Mouse (Mus musculus) lung, postnatal 36 days (tissue): ENCODE measurements around the gene H2afy.

Source experiments
- DNase-seq: peaks from one replicate; pipeline ENCODE4 v3.0.0; 2022; ENCODE audit warnings: mixed read lengths

The H2afy gene

DNA sequence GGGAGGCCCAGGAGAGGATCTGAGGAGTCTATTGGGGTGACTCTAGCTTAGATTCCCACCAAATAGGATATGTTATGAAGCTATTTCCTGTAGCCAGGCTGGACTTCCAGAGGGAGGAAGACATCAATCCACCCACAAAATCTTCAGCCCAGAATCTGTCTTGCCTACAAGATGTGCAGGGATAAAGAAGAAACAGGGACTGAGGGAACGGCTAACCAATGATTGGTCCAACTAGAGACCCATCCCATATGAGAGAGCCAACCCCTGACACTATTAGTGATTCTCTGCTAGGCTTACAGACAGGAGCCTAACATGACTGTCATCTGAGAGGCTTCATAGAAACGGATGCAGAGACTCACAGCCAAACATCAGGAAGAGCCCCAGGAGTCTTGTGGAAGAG lies 7.9 kb upstream of the H2afy start:
- peak; percentile 34 for DNase-seq

DNA sequence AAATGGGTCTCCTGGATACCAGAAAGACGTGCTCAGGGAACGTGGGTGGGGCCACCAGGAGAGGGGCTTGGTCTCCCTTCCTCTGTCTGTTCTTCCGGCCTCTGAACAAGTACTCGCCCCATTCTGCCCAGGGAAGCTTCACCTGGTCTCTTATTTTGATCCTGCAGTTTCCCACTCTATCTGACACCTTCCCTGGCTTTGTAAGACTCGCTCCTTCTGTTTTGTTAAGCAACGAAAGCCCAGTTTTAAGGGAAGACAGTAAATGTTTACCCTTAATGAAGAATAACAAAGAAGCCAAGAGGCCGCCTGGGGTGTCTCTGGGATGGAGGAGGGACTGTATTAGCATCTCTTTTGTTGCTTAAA lies 7.0 kb upstream of the H2afy start:
- DNase-seq, result no peak

DNA sequence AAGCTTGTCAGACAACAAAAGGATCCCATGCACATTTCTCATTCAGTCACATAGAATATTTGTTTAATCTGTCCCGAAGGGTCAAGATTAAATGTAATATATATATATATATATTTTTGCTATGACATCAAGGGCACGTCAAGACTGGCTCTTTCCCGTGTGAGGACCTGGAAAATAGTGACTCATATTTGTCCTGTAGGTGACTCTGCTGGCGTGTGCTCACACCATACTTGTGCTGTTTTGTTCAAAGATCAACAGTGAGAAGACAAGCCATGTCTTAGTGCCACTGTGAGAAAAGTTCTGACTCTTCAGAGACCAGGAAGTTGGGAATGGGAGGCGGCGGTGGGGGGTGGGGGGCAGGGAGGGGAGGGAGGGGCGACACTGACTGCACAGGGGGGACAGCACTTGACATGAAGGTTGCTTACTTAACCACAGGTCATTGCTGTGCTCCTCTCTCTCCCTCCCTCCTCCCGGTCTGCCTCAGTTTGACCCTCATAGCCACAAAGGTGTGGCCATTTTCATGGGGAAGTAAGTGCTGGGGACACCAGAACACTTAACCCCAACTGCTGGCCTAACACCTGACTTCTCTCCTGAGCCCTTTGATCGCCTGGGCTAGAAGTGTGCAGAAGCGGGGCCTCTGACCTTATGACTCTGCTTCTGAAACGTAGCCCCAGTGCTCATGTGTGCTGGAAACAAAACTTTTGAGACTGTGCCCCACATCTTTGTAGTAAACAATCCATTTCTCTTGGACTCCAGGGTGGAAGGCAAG lies 6.4 kb upstream of the H2afy start:
- no peak for DNase-seq

- DNase-seq, result no peak
These were observed 3.1 kb upstream of the H2afy start for GRCm38 (mm10) chr13:56139167-56139751.

- peak; percentile 94 for DNase-seq
These were observed 719 bp downstream of the H2afy start for GRCm38 (mm10) chr13:56135231-56136052.

DNA sequence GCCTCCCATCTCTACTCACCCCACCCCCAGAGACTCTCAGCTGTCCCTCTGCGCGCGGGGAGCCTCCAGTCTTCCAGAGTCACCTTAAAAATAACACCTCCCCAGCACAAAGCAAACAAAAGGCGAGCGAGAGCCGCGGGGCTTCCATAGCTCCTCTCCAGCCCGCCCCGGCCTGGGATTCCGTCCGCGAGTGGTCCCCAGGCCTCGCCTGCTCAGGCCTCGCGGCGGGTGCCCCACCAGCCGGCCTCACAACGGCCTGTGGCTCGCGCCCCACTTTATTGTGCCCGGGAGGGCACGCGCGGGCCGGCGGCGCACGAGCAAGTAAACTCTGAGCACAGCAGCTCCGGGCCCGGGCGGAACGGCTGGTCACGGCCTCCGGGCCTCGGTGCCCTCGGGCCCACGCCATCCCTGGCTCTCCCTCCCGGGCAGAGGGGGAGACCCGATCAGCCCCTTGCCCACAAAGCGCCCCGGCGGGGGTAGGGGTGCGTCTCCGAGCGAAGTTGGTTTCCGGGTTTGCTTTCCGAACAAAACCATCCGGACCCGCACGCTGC lies 1.5 kb downstream of the H2afy start:
- no peak for DNase-seq

DNA sequence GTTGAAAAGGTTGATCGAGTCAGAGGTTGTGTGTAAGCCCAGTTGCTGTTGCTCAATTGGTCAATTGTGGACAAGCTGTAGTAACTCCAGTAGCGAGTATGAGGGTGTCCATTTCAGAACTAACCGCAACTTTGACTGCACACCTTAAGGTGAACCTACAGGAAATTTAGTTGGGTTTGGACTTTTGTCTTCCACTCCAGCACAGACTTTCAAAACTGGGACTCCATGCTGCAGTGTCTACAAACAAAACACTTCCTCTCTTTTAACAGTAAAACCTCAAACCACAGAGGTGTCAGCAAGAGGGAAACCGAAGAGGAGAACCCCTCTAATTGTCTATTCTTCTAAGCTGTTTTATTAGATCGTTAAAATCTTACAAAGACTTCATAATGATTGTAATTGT lies 2.1 kb downstream of the H2afy start:
- DNase-seq, result no peak

DNA sequence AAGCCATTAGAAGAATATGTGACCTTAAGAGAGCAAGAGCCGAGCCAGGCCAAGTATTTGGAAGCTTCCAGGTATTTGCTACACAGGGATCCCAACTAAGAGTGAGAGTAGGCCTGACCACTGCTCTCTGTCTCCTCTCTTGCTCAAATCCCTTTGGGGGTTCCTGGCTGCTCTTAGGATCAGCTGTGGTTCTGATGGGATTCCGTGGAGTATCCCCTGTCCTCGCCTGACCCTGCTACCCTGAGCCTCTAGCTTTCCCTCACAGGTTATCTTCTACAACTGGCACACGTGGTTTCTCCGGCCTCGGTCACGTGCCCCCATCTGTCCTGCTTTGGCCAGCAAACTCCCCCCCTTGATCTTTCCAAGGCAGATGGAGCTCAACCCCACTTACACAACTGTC lies 3.2 kb downstream of the H2afy start:
- no peak for DNase-seq

DNA sequence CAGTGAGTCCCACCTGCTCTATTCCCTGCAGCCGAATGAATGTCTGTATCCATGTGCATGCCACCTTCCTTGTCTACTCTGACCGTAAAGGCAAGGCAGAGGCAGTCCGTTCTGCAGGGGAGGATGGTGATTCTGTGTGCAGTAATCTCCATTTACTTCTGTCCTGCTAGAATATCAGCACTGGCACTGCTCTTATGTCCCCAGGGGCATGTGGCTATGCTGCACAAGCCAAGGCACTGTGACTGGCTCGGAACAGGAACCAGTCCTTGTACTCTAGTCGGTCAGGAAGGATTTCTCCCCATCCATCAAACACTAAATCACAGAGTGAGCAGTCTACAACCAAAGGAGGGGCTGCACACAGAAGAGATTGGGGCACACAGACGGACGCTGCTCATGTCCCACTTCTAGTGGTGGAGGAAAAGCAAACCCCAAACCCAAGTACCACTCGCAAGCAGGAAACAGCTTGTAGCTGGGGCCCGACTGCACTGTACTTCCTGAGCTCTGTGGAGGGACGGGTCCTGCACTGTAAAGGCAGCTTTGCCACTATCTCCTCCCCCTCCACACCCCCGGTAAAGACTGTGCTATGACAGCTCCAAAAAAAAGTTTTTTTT lies 3.7 kb downstream of the H2afy start:
- DNase-seq, result no peak

- no peak for DNase-seq
These were observed 5.6 kb downstream of the H2afy start for GRCm38 (mm10) chr13:56130544-56130943.

- DNase-seq, result no peak
These were observed 6.6 kb downstream of the H2afy start for GRCm38 (mm10) chr13:56129578-56129977.

DNA sequence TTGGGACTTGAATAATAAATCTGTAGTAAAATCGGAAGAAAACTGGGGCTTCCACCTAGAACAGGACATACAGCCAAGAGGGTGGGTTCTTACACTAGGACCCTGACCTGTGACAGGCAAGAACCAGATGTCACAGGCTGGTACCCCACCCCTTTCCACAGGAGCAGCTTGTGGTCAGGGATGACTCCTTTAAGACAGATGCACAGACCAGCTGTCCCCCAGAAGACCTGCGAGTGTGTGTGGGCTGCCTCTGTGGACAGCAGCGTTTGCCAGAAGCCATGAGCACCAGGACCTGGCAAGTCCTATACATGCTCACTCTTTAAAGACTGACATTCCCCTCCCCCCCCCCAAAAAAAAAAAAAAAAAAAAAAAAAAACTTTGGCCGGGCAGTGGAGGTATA lies 7.1 kb downstream of the H2afy start:
- no peak for DNase-seq

- DNase-seq, result no peak
These were observed 10.5 kb downstream of the H2afy start for GRCm38 (mm10) chr13:56125632-56126031.

GRCm38 (mm10) chr13:56123075-56123474 lies 13.1 kb downstream of the H2afy start:
- DNase-seq, result no peak

GRCm38 (mm10) chr13:56117991-56118765 lies 18.0 kb downstream of the H2afy start:
- no peak for DNase-seq

GRCm38 (mm10) chr13:56115906-56116305 lies 20.3 kb downstream of the H2afy start:
- DNase-seq, result no peak

DNA sequence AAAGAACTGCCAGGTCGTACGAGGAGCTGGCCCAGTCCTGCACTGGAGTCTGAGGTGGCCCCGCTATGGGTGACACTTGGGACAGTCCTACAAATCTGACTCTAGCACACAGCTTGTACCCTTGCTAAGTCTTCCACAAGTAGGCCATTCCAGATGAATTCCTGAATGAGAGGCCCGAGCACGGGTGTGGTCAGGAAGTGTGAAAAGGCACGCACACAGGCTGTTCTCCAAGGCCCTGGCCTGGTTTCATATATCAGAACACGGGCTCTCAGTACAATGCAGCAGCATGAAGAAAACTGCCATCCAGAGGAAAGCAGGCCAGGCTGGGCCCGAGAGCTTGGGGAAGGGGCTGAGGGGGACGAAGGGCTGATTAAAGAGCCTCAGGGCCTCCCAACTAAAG lies 20.8 kb downstream of the H2afy start:
- DNase-seq, result peak; percentile 84

DNA sequence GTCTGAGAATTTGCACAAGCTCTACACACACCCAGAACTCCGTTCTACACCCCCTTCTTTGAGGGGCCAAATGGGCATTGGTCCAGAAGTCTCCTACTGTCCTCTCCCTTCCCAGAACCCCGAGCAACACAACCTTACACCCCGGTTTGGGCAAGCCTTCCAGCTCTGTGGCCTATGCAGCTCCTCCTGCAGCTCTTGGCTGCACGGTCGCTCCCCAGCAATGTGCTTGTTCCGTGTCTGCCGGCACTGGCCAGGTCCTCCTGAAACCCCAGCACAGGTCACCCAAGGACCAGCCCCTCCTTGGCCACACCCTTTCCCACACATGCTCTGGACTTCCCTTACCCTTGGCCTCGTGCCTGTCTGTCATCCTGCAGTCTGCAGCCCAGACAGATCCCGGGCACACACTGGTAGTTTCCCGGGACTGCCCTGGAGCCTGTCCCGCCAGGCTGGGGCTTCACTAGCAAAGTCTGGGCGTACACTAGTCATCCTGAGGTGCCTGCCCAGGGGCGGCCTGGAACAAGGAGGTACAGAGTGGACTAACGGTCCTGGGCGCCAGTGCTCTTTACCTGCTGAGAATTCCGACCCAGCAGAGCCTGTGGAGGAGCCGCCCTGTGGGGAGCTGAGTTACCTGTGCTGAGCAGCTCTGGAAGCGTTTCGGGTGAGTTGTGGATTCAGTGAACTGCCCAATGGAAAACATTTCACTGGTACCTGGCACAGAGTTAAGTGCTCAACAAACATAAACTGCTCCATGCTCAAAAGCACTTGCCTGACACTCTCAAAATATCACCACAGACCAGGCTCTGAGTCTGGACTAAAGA lies 22.5 kb downstream of the H2afy start:
- DNase-seq, result peak; percentile 78

DNA sequence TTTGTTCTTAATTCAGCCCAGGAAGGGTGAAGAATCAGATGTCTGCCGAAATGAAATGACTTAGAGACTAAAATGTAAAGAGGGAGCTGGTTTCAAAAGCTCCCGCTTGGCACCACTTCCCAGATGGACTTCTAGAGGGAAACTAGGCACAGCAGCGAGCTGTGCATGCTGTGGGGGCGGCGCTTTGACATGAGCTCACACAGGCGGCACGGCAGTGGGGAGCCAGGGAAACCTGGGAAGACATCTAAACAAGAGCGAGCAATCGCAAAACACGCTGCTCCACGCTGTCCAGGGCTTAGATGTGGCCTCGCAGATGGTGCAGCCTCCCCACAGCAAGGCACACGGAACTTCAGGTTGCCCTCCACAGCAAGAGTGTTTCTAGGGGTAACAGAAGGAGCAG lies 23.2 kb downstream of the H2afy start:
- DNase-seq, result no peak

- peak; percentile 20 for DNase-seq
These were observed 23.7 kb downstream of the H2afy start for GRCm38 (mm10) chr13:56112496-56112895.

DNA sequence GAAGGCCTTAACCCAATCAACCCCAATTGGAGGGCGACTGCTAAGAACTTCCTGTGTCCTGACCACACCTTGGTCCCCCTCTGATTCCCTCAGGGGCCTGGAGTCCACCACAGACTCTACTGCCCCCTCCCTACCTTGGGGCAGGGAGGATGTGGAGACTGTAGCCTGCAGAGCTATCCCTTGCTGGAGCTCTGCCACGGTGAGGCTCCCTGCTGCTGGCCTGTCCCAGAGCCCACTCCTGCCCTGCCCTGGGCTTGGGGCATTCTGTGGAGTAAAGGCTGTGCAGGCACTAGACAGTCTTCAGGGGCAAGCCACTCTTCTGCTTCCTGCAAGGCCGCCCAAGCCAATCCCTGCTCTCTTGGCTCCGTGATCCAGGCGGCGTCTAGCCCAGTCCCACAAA lies 24.6 kb downstream of the H2afy start:
- DNase-seq, result no peak
